In genomic region chr13:74245899-74246231, GRCm38 (mm10) we compare ENCODE assay signal across 9 mouse cellular contexts. TPM values are rescaled to one million over a fixed set of nuclear protein-coding genes. Genes with fewer than 3 reads are reported as not detected.
DNase-seq lines count a peak whose midpoint lies in the region; ATAC-seq lines count a peak whose summit lies in the region.
"Had no signal": no experiment of that assay in that cellular context is flagged by ENCODE, and none has a peak within 500 bp of the region (broad histone marks: within the 10 kb centered on the region; RNA-seq: fewer than 3 reads in every experiment).

No protein-coding gene starts in this region.

- DNase-seq in frontal cortex, adult 2 months (ENCODE audit: extremely low spot score in 1 of 2, low spot score in 1 of 2) = no peak
- no peak for DNase-seq in neural tube, embryonic 11.5 days (ENCODE audit: low spot score)
- DNase-seq in neural tube, embryonic 10.5 days (ENCODE audit: extremely low spot score, low spot score) = no peak
- DNase-seq in embryo, embryonic 10.5 days (ENCODE audit: low spot score) = no peak
- DNase-seq in thymus, adult 18-20 months = no peak
- DNase-seq: cerebellum, adult 9-10 months had no signal

- no peak overlapping the region; the same call in 1 of the 2 replicates for H3K4me2 ChIP-seq in neural tube, embryonic 11.5 days (ENCODE audit: low read depth)
- H3K4me2 ChIP-seq in liver, embryonic 12.5 days = no peak overlapping the region
- H3K4me2 ChIP-seq in stomach, embryonic 16.5 days (ENCODE audit: low read depth, low read length) = peak overlapping the region; percentile 10; the same call in 1 of the 2 replicates

- no peaks in the 10 kb centered on the region for H3K9me3 ChIP-seq in neural tube, embryonic 11.5 days (ENCODE audit: control insufficient read depth, low read length)
- H3K9me3 ChIP-seq in liver, embryonic 12.5 days (replicated peaks) = no peaks in the 10 kb centered on the region
- H3K9me3 ChIP-seq in stomach, embryonic 16.5 days (replicated peaks; ENCODE audit: control insufficient read depth, low read length) = no peaks in the 10 kb centered on the region

- WGBS in neural tube, embryonic 11.5 days = 71% methylated on average over 4 of the region's 4 CpGs
- WGBS in liver, embryonic 12.5 days (ENCODE audit: insufficient replicate concordance) = 59% methylated on average over 4 of the region's 4 CpGs
- whole genome bisulfite sequencing in stomach, embryonic 16.5 days = 76% methylated on average over 4 of the region's 4 CpGs

- H3K36me3 ChIP-seq in neural tube, embryonic 11.5 days (ENCODE audit: control insufficient read depth, insufficient read depth, low read length) = no peaks in the 10 kb centered on the region
- H3K36me3 ChIP-seq in liver, embryonic 12.5 days = no peaks in the 10 kb centered on the region
- H3K36me3 ChIP-seq in stomach, embryonic 16.5 days (ENCODE audit: control insufficient read depth, insufficient read depth, low read length) = no peaks in the 10 kb centered on the region

- no peaks in the 10 kb centered on the region for H3K27me3 ChIP-seq in neural tube, embryonic 11.5 days (ENCODE audit: control insufficient read depth, insufficient read depth, low read length)
- peaks cover 8% of the 10 kb centered on the region; the same call in 1 of the 2 replicates for H3K27me3 ChIP-seq in liver, embryonic 12.5 days (replicated peaks)
- H3K27me3 ChIP-seq in stomach, embryonic 16.5 days (ENCODE audit: control insufficient read depth, insufficient read depth, low read length) = no peaks in the 10 kb centered on the region

- H3K4me1 ChIP-seq in neural tube, embryonic 11.5 days (ENCODE audit: control insufficient read depth, insufficient read depth, low read length) = no peaks in the 10 kb centered on the region
- H3K4me1 ChIP-seq in liver, embryonic 12.5 days = peaks cover 21% of the 10 kb centered on the region
- H3K4me1 ChIP-seq in stomach, embryonic 16.5 days (ENCODE audit: control insufficient read depth, insufficient read depth, low read length) = no peaks in the 10 kb centered on the region

- H3K4me3 ChIP-seq in neural tube, embryonic 11.5 days (ENCODE audit: low read depth, low read length) = no peak overlapping the region
- H3K4me3 ChIP-seq in liver, embryonic 12.5 days = no peak overlapping the region
- H3K4me3 ChIP-seq in stomach, embryonic 16.5 days (replicated peaks; ENCODE audit: low read length) = no peak overlapping the region

- peak; percentile 70; the same call in 1 of the 2 replicates for ATAC-seq in frontal cortex, adult (ENCODE audit: low TSS enrichment)
- peak; percentile 58 for ATAC-seq in neural tube, embryonic 11.5 days (ENCODE audit: insufficient read depth, low FRiP score, low TSS enrichment)
- ATAC-seq in liver, embryonic 12.5 days = peak; percentile 70
- ATAC-seq in stomach, embryonic 16.5 days (ENCODE audit: insufficient read depth, low FRiP score) = no peak

- H3K27ac ChIP-seq in neural tube, embryonic 11.5 days (ENCODE audit: low read depth, low read length) = no peak overlapping the region
- H3K27ac ChIP-seq in liver, embryonic 12.5 days = no peak overlapping the region
- H3K27ac ChIP-seq in stomach, embryonic 16.5 days (ENCODE audit: low read length) = no peak overlapping the region

- H3K9ac ChIP-seq in neural tube, embryonic 11.5 days (ENCODE audit: low read length) = no peak overlapping the region
- H3K9ac ChIP-seq in liver, embryonic 12.5 days = no peak overlapping the region
- no peak overlapping the region for H3K9ac ChIP-seq in stomach, embryonic 16.5 days (ENCODE audit: low read length)

RNA-seq across cellular contexts. Expression of gene Exoc3, which starts 37.3 kb away (rescaled TPM):
- 49.9 and 52.2 TPM in 2 replicates for polyA plus RNA-seq in frontal cortex, adult 2 months (2012; rRNA removed)
- 88.4 and 98.9 TPM in 2 replicates for polyA plus RNA-seq in neural tube, embryonic 11.5 days (2014; fragmentation: Nextera tagmentation; extraction: Ambion mirVana)
- polyA plus RNA-seq in liver, embryonic 12.5 days (2016; fragmentation: Nextera tagmentation; extraction: Ambion mirVana) = 32.9 and 36.4 TPM in 2 replicates
- polyA plus RNA-seq in stomach, embryonic 16.5 days (2015; fragmentation: Nextera tagmentation; extraction: Ambion mirVana) = 53.5 and 60.5 TPM in 2 replicates

RNA-seq across cellular contexts. Expression of gene Ahrr, which starts 46.3 kb away (rescaled TPM):
- 0.50 and 0.66 TPM in 2 replicates for polyA plus RNA-seq in frontal cortex, adult 2 months (2012; rRNA removed)
- 0.55 and 2.0 TPM in 2 replicates for polyA plus RNA-seq in neural tube, embryonic 11.5 days (2014; fragmentation: Nextera tagmentation; extraction: Ambion mirVana)
- polyA plus RNA-seq in liver, embryonic 12.5 days (2016; fragmentation: Nextera tagmentation; extraction: Ambion mirVana) = 0.12 and 0.48 TPM in 2 replicates
- polyA plus RNA-seq in stomach, embryonic 16.5 days (2015; fragmentation: Nextera tagmentation; extraction: Ambion mirVana) = 0.28 and 0.72 TPM in 2 replicates
